ENCODE assay signal across 29 mouse cellular contexts in the genomic region with DNA sequence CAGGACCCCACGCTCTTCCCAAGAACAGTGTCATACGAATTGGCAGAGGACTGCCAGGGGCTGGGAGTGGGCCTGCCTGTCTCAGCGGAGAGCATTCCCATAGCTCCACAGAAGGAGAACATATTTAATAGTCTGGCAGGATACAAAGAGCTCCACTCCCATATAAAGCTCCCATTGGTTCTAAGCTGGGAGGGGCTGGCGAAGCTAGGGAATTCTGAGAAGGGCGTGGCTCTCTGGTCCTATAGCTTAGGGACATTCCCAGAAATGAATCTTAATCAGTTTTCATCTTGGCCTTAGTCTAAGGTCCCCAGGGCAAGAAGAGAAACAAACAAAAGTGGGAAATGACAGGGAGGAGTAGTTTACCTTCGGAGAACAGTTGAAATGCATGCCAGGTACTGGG. TPM values are rescaled to one million over a fixed set of nuclear protein-coding genes. Genes with fewer than 3 reads are reported as not detected.
A peak's percentile ranks its signal among the peaks of the same experiment; 100 is the strongest.
DNase-seq lines count a peak whose midpoint lies in the region; ATAC-seq and TF ChIP-seq lines count a peak whose summit lies in the region.
"Had no signal": no experiment of that assay in that cellular context is flagged by ENCODE, and none has a peak within 500 bp of the region (broad histone marks: within the 10 kb centered on the region; RNA-seq: fewer than 3 reads in every experiment).

No protein-coding gene starts in this region.

- no peak for TF ChIP-seq CTCF in lung, postnatal 0 days (IDR thresholded peaks at IDR 0.05)
- TF ChIP-seq CTCF in stomach, postnatal 0 days (IDR thresholded peaks at IDR 0.05; ENCODE audit: low read depth) = no peak

- no peaks in the 10 kb centered on the region for H3K4me1 ChIP-seq in embryonic facial prominence, embryonic 14.5 days (ENCODE audit: control insufficient read depth, insufficient read depth, low read length)
- peaks cover 4% of the 10 kb centered on the region; the same call in 1 of the 2 replicates for H3K4me1 ChIP-seq in embryonic facial prominence, embryonic 10.5 days
- no peaks in the 10 kb centered on the region; the same call in 1 of the 2 replicates for H3K4me1 ChIP-seq in lung, postnatal 0 days (ENCODE audit: insufficient read depth, low read depth, low read length)
- no peaks in the 10 kb centered on the region for H3K4me1 ChIP-seq in stomach, postnatal 0 days (replicated peaks; ENCODE audit: control insufficient read depth, insufficient read depth)
- H3K4me1 ChIP-seq: forebrain, embryonic 10.5 days; forebrain, embryonic 13.5 days; hindbrain, embryonic 13.5 days; intestine, embryonic 15.5 days had no signal

- no peak overlapping the region for H3K27ac ChIP-seq in embryonic facial prominence, embryonic 14.5 days (replicated peaks; ENCODE audit: low read depth, low read length)
- no peak overlapping the region for H3K27ac ChIP-seq in embryonic facial prominence, embryonic 10.5 days (replicated peaks)
- H3K27ac ChIP-seq in lung, postnatal 0 days (ENCODE audit: low read length) = no peak overlapping the region
- no peak overlapping the region for H3K27ac ChIP-seq in stomach, postnatal 0 days (replicated peaks)
- H3K27ac ChIP-seq: embryonic facial prominence, embryonic 13.5 days; forebrain, embryonic 10.5 days; forebrain, embryonic 13.5 days; heart, adult 2 months; heart, embryonic 10.5 days; heart, embryonic 13.5 days; hindbrain, embryonic 13.5 days; intestine, embryonic 15.5 days had no signal

- H3K9me3 ChIP-seq in embryonic facial prominence, embryonic 14.5 days (ENCODE audit: control insufficient read depth, low read length) = no peaks in the 10 kb centered on the region
- no peaks in the 10 kb centered on the region for H3K9me3 ChIP-seq in embryonic facial prominence, embryonic 10.5 days
- H3K9me3 ChIP-seq in lung, postnatal 0 days (ENCODE audit: low read length) = no peaks in the 10 kb centered on the region
- no peaks in the 10 kb centered on the region for H3K9me3 ChIP-seq in stomach, postnatal 0 days (ENCODE audit: control insufficient read depth, low read length)
- H3K9me3 ChIP-seq: embryonic facial prominence, embryonic 13.5 days; forebrain, embryonic 10.5 days; forebrain, embryonic 13.5 days; G1E; heart, embryonic 10.5 days; heart, embryonic 13.5 days; hindbrain, embryonic 13.5 days; intestine, embryonic 15.5 days had no signal

- no peaks in the 10 kb centered on the region for H3K36me3 ChIP-seq in embryonic facial prominence, embryonic 14.5 days (ENCODE audit: control insufficient read depth, insufficient read depth, low read length)
- H3K36me3 ChIP-seq in embryonic facial prominence, embryonic 10.5 days (replicated peaks) = no peaks in the 10 kb centered on the region
- no peaks in the 10 kb centered on the region; the same call in 1 of the 2 replicates for H3K36me3 ChIP-seq in lung, postnatal 0 days (ENCODE audit: insufficient read depth, low read length)
- no peaks in the 10 kb centered on the region; the same call in 1 of the 2 replicates for H3K36me3 ChIP-seq in stomach, postnatal 0 days (ENCODE audit: control insufficient read depth, insufficient read depth, low read length)
- H3K36me3 ChIP-seq: forebrain, embryonic 10.5 days; heart, embryonic 10.5 days; hindbrain, embryonic 13.5 days; intestine, embryonic 15.5 days had no signal

- H3K9ac ChIP-seq in embryonic facial prominence, embryonic 14.5 days (ENCODE audit: low read depth, low read length) = no peak overlapping the region
- H3K9ac ChIP-seq in lung, postnatal 0 days (replicated peaks; ENCODE audit: low read depth) = no peak overlapping the region
- no peak overlapping the region for H3K9ac ChIP-seq in stomach, postnatal 0 days (ENCODE audit: low read length)
- H3K9ac ChIP-seq: embryonic facial prominence, embryonic 13.5 days; forebrain, embryonic 13.5 days; heart, embryonic 13.5 days; hindbrain, embryonic 13.5 days; intestine, embryonic 15.5 days had no signal

- TF ChIP-seq EP300 in lung, postnatal 0 days (IDR thresholded peaks at IDR 0.05) = peak; percentile 96
- peak; percentile 55 for TF ChIP-seq EP300 in stomach, postnatal 0 days (optimal IDR thresholded peaks at IDR 0.05)

- no peaks in the 10 kb centered on the region for H3K27me3 ChIP-seq in embryonic facial prominence, embryonic 14.5 days (replicated peaks; ENCODE audit: control insufficient read depth, insufficient read depth, low read length)
- H3K27me3 ChIP-seq in embryonic facial prominence, embryonic 10.5 days (replicated peaks; ENCODE audit: low read depth, poor library complexity, severe bottlenecking) = no peaks in the 10 kb centered on the region
- H3K27me3 ChIP-seq in lung, postnatal 0 days (replicated peaks; ENCODE audit: insufficient read depth, low read length) = no peaks in the 10 kb centered on the region
- H3K27me3 ChIP-seq in stomach, postnatal 0 days (ENCODE audit: control insufficient read depth, insufficient read depth, low read length) = no peaks in the 10 kb centered on the region
- H3K27me3 ChIP-seq: embryonic facial prominence, embryonic 13.5 days; forebrain, embryonic 13.5 days; heart, embryonic 13.5 days; hindbrain, embryonic 13.5 days; intestine, embryonic 15.5 days; Patski had no signal

- no peak overlapping the region for H3K4me2 ChIP-seq in embryonic facial prominence, embryonic 14.5 days (ENCODE audit: low read depth, low read length)
- H3K4me2 ChIP-seq in lung, postnatal 0 days (replicated peaks; ENCODE audit: low read depth, low read length) = no peak overlapping the region
- H3K4me2 ChIP-seq in stomach, postnatal 0 days (replicated peaks; ENCODE audit: low read depth) = no peak overlapping the region
- H3K4me2 ChIP-seq: embryonic facial prominence, embryonic 13.5 days; forebrain, embryonic 13.5 days; heart, embryonic 13.5 days; hindbrain, embryonic 13.5 days; intestine, embryonic 15.5 days had no signal

- ATAC-seq in embryonic facial prominence, embryonic 14.5 days (ENCODE audit: low read depth) = no peak
- peak; percentile 79 for ATAC-seq in lung, postnatal 0 days
- peak; percentile 94 for ATAC-seq in stomach, postnatal 0 days (ENCODE audit: low FRiP score, low TSS enrichment)
- ATAC-seq: activated CD4-positive, CD25-positive, alpha-beta regulatory T cell, adult 4 months; forebrain, embryonic 13.5 days; forebrain, embryonic 16.5 days; hindbrain, embryonic 16.5 days; intestine, embryonic 15.5 days; Patski had no signal

- peak; percentile 10 for DNase-seq in embryonic facial prominence, embryonic 14.5 days (ENCODE audit: low spot score)
- no peak for DNase-seq in embryonic facial prominence, embryonic 10.5 days (ENCODE audit: low spot score)
- DNase-seq in lung, postnatal 0 days (ENCODE audit: low spot score) = peak; percentile 58
- no peak for DNase-seq in lung, postnatal 10 days
- DNase-seq in c-Kit-negative CD71-positive TER-119-positive erythroid progenitor cells, embryonic 14.5 days (ENCODE audit: low read depth, low spot score) = peak; percentile 19
- peak; percentile 55 for DNase-seq in stomach, postnatal 0 days (ENCODE audit: low spot score)
- no peak for DNase-seq in left cerebral cortex, adult 9 months (ENCODE audit: low spot score in 2 of 2)
- no peak for DNase-seq in spleen, adult 12 weeks (ENCODE audit: low spot score)
- DNase-seq: adrenal gland, adult 8-10 months; adrenal gland, postnatal 25 days; cerebellum, adult 11 months; cerebellum, adult 2 months; cerebellum, adult 9-11 months; gastrocnemius, postnatal 14 days; heart, adult 2 months; heart, postnatal 14 days; kidney, adult 11 months had no signal

- no peak overlapping the region for H3K4me3 ChIP-seq in embryonic facial prominence, embryonic 14.5 days (ENCODE audit: low read depth, low read length)
- no peak overlapping the region for H3K4me3 ChIP-seq in embryonic facial prominence, embryonic 10.5 days
- H3K4me3 ChIP-seq in lung, postnatal 0 days (ENCODE audit: low read depth, low read length) = no peak overlapping the region
- no peak overlapping the region for H3K4me3 ChIP-seq in stomach, postnatal 0 days (ENCODE audit: low read depth, low read length)
- H3K4me3 ChIP-seq: embryonic facial prominence, embryonic 13.5 days; forebrain, embryonic 10.5 days; forebrain, embryonic 13.5 days; heart, adult 2 months; heart, embryonic 10.5 days; heart, embryonic 13.5 days; hindbrain, embryonic 13.5 days; intestine, embryonic 15.5 days had no signal

- WGBS in embryonic facial prominence, embryonic 14.5 days = 86% methylated on average over 6 of the region's 6 CpGs
- 84% methylated on average over 6 of the region's 6 CpGs for WGBS in embryonic facial prominence, embryonic 10.5 days
- 77% methylated on average over 6 of the region's 6 CpGs for WGBS in lung, postnatal 0 days
- 58% methylated on average over 6 of the region's 6 CpGs for WGBS in stomach, postnatal 0 days

RNA-seq across cellular contexts. Expression of a gene that starts 34.4 kb away (rescaled TPM):
- polyA plus RNA-seq in embryonic facial prominence, embryonic 14.5 days (2014; fragmentation: Nextera tagmentation; extraction: Ambion mirVana) = 1.9 and 2.1 TPM in 2 replicates
- polyA plus RNA-seq in embryonic facial prominence, embryonic 10.5 days (2016; fragmentation: Nextera tagmentation; extraction: Ambion mirVana) = 0.43 and 0.55 TPM in 2 replicates
- polyA plus RNA-seq in lung, postnatal 0 days (2015; fragmentation: Nextera tagmentation; extraction: Ambion mirVana) = 2.1 and 2.5 TPM in 2 replicates
- 4.4 and 5.5 TPM in 2 replicates for polyA plus RNA-seq in stomach, postnatal 0 days (2015; fragmentation: Nextera tagmentation; extraction: Ambion mirVana)

Comparison
In these comparisons a context has a peak if more than half of its experiments do, and no peak if none do; other contexts are left out.
1. DNase-seq: peak in embryonic facial prominence, embryonic 14.5 days (single experiment), lung, postnatal 0 days (single experiment), c-Kit-negative CD71-positive TER-119-positive erythroid progenitor cells, embryonic 14.5 days (single experiment) and stomach, postnatal 0 days (single experiment); none in embryonic facial prominence, embryonic 10.5 days (single experiment), lung, postnatal 10 days (single experiment), left cerebral cortex, adult 9 months (0 of 2) and spleen, adult 12 weeks (single experiment).